Mouse (Mus musculus): Measurements from ENCODE around the gene Ptprj. TPM values are rescaled to one million over a fixed set of nuclear protein-coding genes. Genes with fewer than 3 reads are reported as not detected.
"Not testable (repeated sequence)": the region's sequence is repeated elsewhere in the genome, so short reads cannot be mapped to it uniquely, and the experiment has no call there.

The Ptprj gene
- polyA plus RNA-seq, 1 experiment from 2014 or later: 2.4 TPM

DNA sequence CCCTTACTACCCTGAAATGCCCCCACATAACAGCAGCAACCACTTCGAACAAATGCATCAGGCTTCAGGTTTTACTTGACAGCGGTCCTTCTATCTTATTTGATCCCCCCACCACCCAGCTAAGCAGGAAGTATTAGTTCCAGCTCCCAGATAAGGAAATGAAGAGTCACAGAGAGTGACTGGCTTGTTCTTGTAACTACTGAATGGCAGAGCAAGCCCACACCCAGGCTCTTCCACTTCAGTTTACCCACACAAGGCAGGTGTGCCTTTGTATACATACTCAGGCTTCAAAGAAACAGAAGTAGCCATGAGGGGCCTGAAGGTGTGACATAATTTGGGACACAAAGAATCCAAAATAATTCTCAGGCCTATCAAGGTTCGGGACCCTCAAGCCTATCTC is 5.3 kb downstream of the Ptprj start:
- Histone ChIP-seq H3K36me3 (no peaks in the 10 kb centered on the region), H3K4me1 (peaks cover 30% of the 10 kb centered on the region), H3K27ac (no peak overlapping the region), H3K27me3 (ENCODE audit: insufficient read depth, poor library complexity, severe bottlenecking) (no peaks in the 10 kb centered on the region; the same call in 1 of the 2 replicates), H3K4me3 (no peak overlapping the region), H3K9me3 (no peaks in the 10 kb centered on the region)
- DNase-seq (ENCODE audit: low spot score): peak; percentile 52
- WGBS: 44% methylated on average over 3 of the region's 3 CpGs

- peak overlapping the region; percentile 24; the same call in 1 of the 2 replicates for H3K4me3 ChIP-seq
- H3K36me3 ChIP-seq: no peaks in the 10 kb centered on the region
- no peaks in the 10 kb centered on the region; the same call in 1 of the 2 replicates for H3K27me3 ChIP-seq (ENCODE audit: insufficient read depth, poor library complexity, severe bottlenecking)
- peak overlapping the region; percentile 42; the same call in 1 of the 2 replicates for H3K27ac ChIP-seq
- no peaks in the 10 kb centered on the region for H3K9me3 ChIP-seq
- peaks cover 28% of the 10 kb centered on the region for H3K4me1 ChIP-seq
- WGBS: 54% methylated on average over 8 of the region's 8 CpGs
- peak; percentile 59 for DNase-seq (ENCODE audit: low spot score)
Observed at GRCm38 (mm10) chr2:90574536-90574935, 5.9 kb downstream of the Ptprj start.

GRCm38 (mm10) chr2:90573640-90574526 is 6.6 kb downstream of the Ptprj start:
- WGBS: 67% methylated on average over 17 of the region's 17 CpGs
- no peaks in the 10 kb centered on the region for H3K36me3 ChIP-seq
- peak overlapping the region; percentile 42; the same call in 1 of the 2 replicates for H3K27ac ChIP-seq
- no peaks in the 10 kb centered on the region; the same call in 1 of the 2 replicates for H3K27me3 ChIP-seq (ENCODE audit: insufficient read depth, poor library complexity, severe bottlenecking)
- peaks cover 23% of the 10 kb centered on the region for H3K4me1 ChIP-seq
- peak; percentile 70 for DNase-seq (ENCODE audit: low spot score)
- H3K4me3 ChIP-seq: peak overlapping the region; percentile 24; the same call in 1 of the 2 replicates
- H3K9me3 ChIP-seq: no peaks in the 10 kb centered on the region

- Histone ChIP-seq H3K4me1 (peaks cover 21% of the 10 kb centered on the region), H3K36me3 (no peaks in the 10 kb centered on the region), H3K27ac (no peak overlapping the region), H3K27me3 (ENCODE audit: insufficient read depth, poor library complexity, severe bottlenecking) (no peaks in the 10 kb centered on the region), H3K9me3 (no peaks in the 10 kb centered on the region), H3K4me3 (no peak overlapping the region)
- 56% methylated on average over 5 of the region's 5 CpGs for WGBS
- peak; percentile 35 for DNase-seq (ENCODE audit: low spot score)
Observed at GRCm38 (mm10) chr2:90572126-90572525, 8.3 kb downstream of the Ptprj start.

DNA sequence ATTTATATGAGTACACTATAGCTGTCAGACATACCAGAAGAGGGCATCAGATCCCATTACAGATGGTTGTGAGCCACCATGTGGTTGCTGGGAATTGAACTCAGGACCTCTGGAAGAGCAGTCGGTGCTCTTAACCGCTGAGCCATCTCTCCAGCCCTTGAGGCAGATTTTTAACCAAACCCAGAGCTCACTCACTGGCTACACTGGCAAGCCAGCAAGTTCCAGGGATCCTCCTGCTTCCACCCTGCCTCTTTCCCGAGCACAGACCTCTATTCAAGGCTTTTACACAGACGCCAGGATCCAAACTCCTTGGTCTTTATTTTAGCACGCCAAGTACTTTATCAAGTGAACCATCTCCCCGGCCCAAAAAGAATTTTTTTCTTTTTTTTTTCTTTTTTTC is 9.0 kb downstream of the Ptprj start:
- not testable (repeated sequence) for H3K36me3 ChIP-seq; H3K27ac ChIP-seq; H3K9me3 ChIP-seq; H3K27me3 ChIP-seq (ENCODE audit: insufficient read depth, poor library complexity, severe bottlenecking); H3K4me3 ChIP-seq
- H3K4me1 ChIP-seq: peaks cover 21% of the 10 kb centered on the region
- WGBS: 87% methylated on average over 6 of the region's 6 CpGs
- DNase-seq (ENCODE audit: low spot score): peak; percentile 63

- H3K4me3 ChIP-seq: no peak overlapping the region
- WGBS: 91% methylated on average over 2 of the region's 2 CpGs
- H3K4me1 ChIP-seq: peaks cover 21% of the 10 kb centered on the region
- H3K27me3 ChIP-seq (ENCODE audit: insufficient read depth, poor library complexity, severe bottlenecking): no peaks in the 10 kb centered on the region
- no peak overlapping the region for H3K27ac ChIP-seq
- DNase-seq (ENCODE audit: low spot score): peak; percentile 52
- no peaks in the 10 kb centered on the region for H3K9me3 ChIP-seq
- H3K36me3 ChIP-seq: no peaks in the 10 kb centered on the region
Observed at GRCm38 (mm10) chr2:90570871-90571270, 9.6 kb downstream of the Ptprj start.

- H3K9me3 ChIP-seq: no peaks in the 10 kb centered on the region
- 72% methylated on average over 10 of the region's 10 CpGs for WGBS
- no peak overlapping the region for H3K27ac ChIP-seq
- no peak overlapping the region for H3K4me3 ChIP-seq
- H3K36me3 ChIP-seq: no peaks in the 10 kb centered on the region
- peaks cover 19% of the 10 kb centered on the region for H3K4me1 ChIP-seq
- H3K27me3 ChIP-seq (ENCODE audit: insufficient read depth, poor library complexity, severe bottlenecking): no peaks in the 10 kb centered on the region
- peak; percentile 67 for DNase-seq (ENCODE audit: low spot score)
Observed at GRCm38 (mm10) chr2:90570216-90570615, 10.2 kb downstream of the Ptprj start.

GRCm38 (mm10) chr2:90568961-90569481 is 11.4 kb downstream of the Ptprj start:
- Histone ChIP-seq H3K9me3 (no peaks in the 10 kb centered on the region), H3K27ac (no peak overlapping the region), H3K27me3 (ENCODE audit: insufficient read depth, poor library complexity, severe bottlenecking) (no peaks in the 10 kb centered on the region), H3K36me3 (no peaks in the 10 kb centered on the region), H3K4me3 (no peak overlapping the region), H3K4me1 (peaks cover 8% of the 10 kb centered on the region)
- no peak for DNase-seq (ENCODE audit: low spot score)
- 83% methylated on average over 7 of the region's 7 CpGs for WGBS

DNA sequence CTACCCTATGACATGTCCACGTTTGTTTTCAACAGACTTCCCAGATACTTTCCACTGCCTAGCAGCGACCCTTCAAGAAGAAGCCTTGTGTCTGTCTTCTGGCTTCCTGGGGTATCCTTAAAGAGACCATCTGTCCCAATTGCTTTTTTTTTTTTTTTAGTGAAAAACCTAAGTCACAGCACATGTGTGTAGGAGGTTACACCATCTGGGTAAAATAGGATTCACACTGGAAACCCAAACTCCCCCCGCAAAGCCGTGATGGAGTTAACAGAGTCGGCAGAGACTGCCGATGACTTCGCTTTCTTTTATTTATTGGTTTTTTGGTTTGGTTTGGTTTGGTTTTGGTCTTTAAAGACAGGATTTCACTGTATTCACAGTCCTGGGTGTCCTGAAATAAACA is 12.4 kb downstream of the Ptprj start:
- Histone ChIP-seq H3K9me3 (no peaks in the 10 kb centered on the region), H3K36me3 (no peaks in the 10 kb centered on the region), H3K4me1 (peaks cover 6% of the 10 kb centered on the region; the same call in 1 of the 2 replicates), H3K4me3 (no peak overlapping the region), H3K27ac (no peak overlapping the region), H3K27me3 (ENCODE audit: insufficient read depth, poor library complexity, severe bottlenecking) (no peaks in the 10 kb centered on the region)
- DNase-seq (ENCODE audit: low spot score): no peak
- 88% methylated on average over 7 of the region's 7 CpGs for WGBS

DNA sequence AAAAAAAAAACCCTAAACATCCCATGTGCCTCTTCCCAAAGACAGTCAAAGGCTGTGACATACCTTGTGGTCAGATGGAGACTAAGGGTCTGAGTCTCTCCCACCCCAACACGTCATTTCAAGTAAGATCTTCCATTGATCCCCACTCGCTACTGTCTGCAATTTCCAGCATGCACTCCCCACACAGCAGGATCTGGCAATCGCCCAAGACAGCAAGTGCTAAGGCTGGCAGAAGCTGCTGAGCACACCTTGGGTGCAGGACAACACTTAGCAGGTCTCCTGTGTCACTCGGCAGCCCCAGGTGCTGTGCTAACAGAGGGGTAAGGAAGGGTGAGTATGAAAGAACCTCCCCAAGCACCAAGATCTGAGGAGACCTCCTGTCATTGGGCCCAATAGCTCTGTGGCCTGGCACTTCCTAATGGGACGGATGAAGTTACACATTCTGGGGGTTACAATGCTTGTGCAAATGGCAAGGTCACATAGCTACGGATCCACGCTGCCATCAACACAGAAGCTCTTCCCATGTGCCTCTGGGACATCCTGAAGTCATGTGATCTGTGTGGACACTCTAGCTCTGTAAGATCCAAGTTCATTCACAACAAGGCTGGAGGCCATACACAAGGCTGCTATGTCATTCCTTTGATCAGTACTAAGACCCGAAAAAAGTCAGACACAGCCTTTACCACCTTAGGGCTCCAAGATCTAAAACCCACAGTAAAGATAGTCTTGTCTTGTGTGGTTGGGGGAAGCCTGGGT is 13.5 kb downstream of the Ptprj start:
- Histone ChIP-seq H3K36me3 (no peaks in the 10 kb centered on the region), H3K4me1 (peaks cover 13% of the 10 kb centered on the region), H3K27ac (no peak overlapping the region), H3K4me3 (no peak overlapping the region), H3K27me3 (ENCODE audit: insufficient read depth, poor library complexity, severe bottlenecking) (no peaks in the 10 kb centered on the region), H3K9me3 (no peaks in the 10 kb centered on the region)
- WGBS: 78% methylated on average over 8 of the region's 8 CpGs
- no peak for DNase-seq (ENCODE audit: low spot score)

DNA sequence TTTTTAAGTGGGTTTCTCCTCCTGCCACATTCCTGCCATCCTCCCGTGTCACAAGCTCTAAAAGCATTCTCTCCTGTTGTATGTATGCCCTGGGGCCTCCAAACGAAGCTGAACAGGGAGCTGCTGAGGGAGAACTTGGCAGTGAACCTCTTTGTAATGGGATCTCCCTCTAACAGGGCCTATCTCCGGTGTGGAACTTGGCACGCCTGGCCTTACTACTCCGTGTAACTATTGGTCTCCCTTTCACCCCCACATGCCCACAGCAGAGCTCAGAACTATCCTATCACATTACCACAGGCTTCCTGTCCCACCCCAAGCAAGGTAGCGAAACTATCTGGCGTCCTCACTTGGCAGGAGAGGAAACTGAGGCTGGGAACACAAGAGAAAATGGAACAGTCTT is 14.4 kb downstream of the Ptprj start:
- DNase-seq (ENCODE audit: low spot score): no peak
- H3K4me1 ChIP-seq: peaks cover 17% of the 10 kb centered on the region
- H3K27me3 ChIP-seq (ENCODE audit: insufficient read depth, poor library complexity, severe bottlenecking): no peaks in the 10 kb centered on the region
- no peaks in the 10 kb centered on the region for H3K9me3 ChIP-seq
- H3K36me3 ChIP-seq: no peaks in the 10 kb centered on the region
- 63% methylated on average over 7 of the region's 7 CpGs for WGBS
- no peak overlapping the region for H3K27ac ChIP-seq
- no peak overlapping the region for H3K4me3 ChIP-seq

- Histone ChIP-seq H3K27ac (no peak overlapping the region), H3K27me3 (ENCODE audit: insufficient read depth, poor library complexity, severe bottlenecking) (no peaks in the 10 kb centered on the region), H3K9me3 (no peaks in the 10 kb centered on the region), H3K36me3 (no peaks in the 10 kb centered on the region), H3K4me1 (peaks cover 22% of the 10 kb centered on the region), H3K4me3 (no peak overlapping the region)
- no peak for DNase-seq (ENCODE audit: low spot score)
- WGBS: 91% methylated on average over 7 of the region's 7 CpGs
Observed at GRCm38 (mm10) chr2:90565192-90565929, 15.1 kb downstream of the Ptprj start.

Data from heart, embryonic 10.5 days (tissue).